ENCODE assay signal across 8 mouse cellular contexts in the genomic region with DNA sequence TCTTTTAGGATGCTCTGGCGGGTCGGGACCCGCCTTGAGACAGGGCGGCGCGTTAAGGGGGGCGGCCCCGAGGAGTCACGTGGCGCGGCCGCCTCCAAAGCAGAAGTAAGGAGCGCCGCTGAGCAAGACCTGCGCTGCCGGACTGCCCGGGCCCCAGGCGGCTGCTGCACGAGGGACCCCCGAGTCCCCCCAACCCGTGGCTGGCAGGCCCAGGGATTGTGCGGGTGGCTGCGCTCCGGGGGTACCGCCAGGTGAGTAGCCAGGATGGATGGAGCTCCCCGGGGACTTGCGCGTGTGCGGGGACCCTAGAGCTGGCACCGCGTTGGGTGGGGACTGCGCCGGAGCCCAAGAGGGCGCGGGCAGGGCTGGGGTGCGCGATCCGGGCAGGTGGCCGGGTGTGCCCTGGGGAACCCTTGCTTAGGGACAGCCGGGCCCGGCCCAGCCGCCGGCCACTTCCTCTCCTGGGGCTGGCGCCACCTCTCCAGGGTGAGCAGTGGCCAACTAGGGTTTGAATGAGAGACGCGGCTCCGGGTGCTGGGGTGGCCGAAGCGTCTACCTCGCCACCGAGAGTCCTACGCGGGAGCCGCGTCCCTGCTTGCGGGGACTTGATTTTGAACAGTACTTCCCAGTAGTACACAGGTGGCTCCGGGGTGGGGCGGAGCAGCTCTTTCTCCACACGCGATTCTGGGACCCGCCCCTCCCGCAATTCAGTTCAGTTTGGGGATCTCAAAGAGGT. TPM values are rescaled to one million over a fixed set of nuclear protein-coding genes. Genes with fewer than 3 reads are reported as not detected.
DNase-seq lines count a peak whose midpoint lies in the region; ATAC-seq and TF ChIP-seq lines count a peak whose summit lies in the region.

A gene (plus strand): TSS at position 113 of the 736 bp plus-strand sequence.

- no peak for TF ChIP-seq CTCF in ES-Bruce4 (IDR thresholded peaks at IDR 0.05; ENCODE audit: low read depth, low read length)
- TF ChIP-seq CTCF in forebrain, postnatal 0 days (IDR thresholded peaks at IDR 0.05; ENCODE audit: low read depth): no peak

- no peak for TF ChIP-seq EP300 in ES-Bruce4 (IDR thresholded peaks at IDR 0.05; ENCODE audit: insufficient read depth, low read depth, low read length)

- H3K9me3 ChIP-seq in ES-Bruce4 (replicated peaks; ENCODE audit: control insufficient read depth, insufficient read depth, low read length, poor library complexity, severe bottlenecking): no peaks in the 10 kb centered on the region
- H3K9me3 ChIP-seq in forebrain, postnatal 0 days (ENCODE audit: low read length): no peaks in the 10 kb centered on the region
- no peaks in the 10 kb centered on the region for H3K9me3 ChIP-seq in hindbrain, embryonic 15.5 days
- H3K9me3 ChIP-seq in liver, embryonic 11.5 days (ENCODE audit: control insufficient read depth, low read length): no peaks in the 10 kb centered on the region
- no peaks in the 10 kb centered on the region for H3K9me3 ChIP-seq in midbrain, embryonic 16.5 days (replicated peaks; ENCODE audit: control insufficient read depth, low read length, poor library complexity, severe bottlenecking)
- H3K9me3 ChIP-seq in stomach, embryonic 14.5 days (ENCODE audit: control insufficient read depth, low read depth, low read length): no peaks in the 10 kb centered on the region

- peak within 1 kb of the TSS; percentile 97 for H3K9ac ChIP-seq in ES-Bruce4 (ENCODE audit: low read depth, poor library complexity, severe bottlenecking)
- peak within 1 kb of the TSS; percentile 52 for H3K9ac ChIP-seq in forebrain, postnatal 0 days
- H3K9ac ChIP-seq in hindbrain, embryonic 15.5 days: peak within 1 kb of the TSS; percentile 48
- peak within 1 kb of the TSS; percentile 71 for H3K9ac ChIP-seq in liver, embryonic 11.5 days (ENCODE audit: low read depth, low read length)
- H3K9ac ChIP-seq in midbrain, embryonic 16.5 days (ENCODE audit: low read depth, low read length): peak within 1 kb of the TSS; percentile 64
- no peak within 1 kb of the TSS; the same call in 1 of the 2 replicates for H3K9ac ChIP-seq in stomach, embryonic 14.5 days (replicated peaks; ENCODE audit: low read depth, low read length)

- TF ChIP-seq POLR2A in ES-Bruce4 (IDR thresholded peaks at IDR 0.05; ENCODE audit: insufficient read depth, low read length): no peak

- peak; percentile 68 for DNase-seq in adrenal gland, postnatal 14 days
- DNase-seq in forebrain, postnatal 0 days: no peak
- DNase-seq in liver, embryonic 11.5 days (ENCODE audit: low spot score): peak; percentile 51
- DNase-seq in left cerebral cortex, adult 8-10 months (ENCODE audit: low spot score in 2 of 2): no peak

- peaks cover 3% of the 10 kb centered on the region; the same call in 1 of the 2 replicates for H3K27me3 ChIP-seq in ES-Bruce4 (ENCODE audit: control insufficient read depth, insufficient read depth, low read length, poor library complexity, severe bottlenecking)
- 0 out of 2 replicates have a peak, but pooled peaks cover 16% of the 10 kb centered on the region for H3K27me3 ChIP-seq in forebrain, postnatal 0 days (ENCODE audit: insufficient read depth, low read length)
- peaks cover 27% of the 10 kb centered on the region for H3K27me3 ChIP-seq in hindbrain, embryonic 15.5 days
- H3K27me3 ChIP-seq in liver, embryonic 11.5 days (replicated peaks; ENCODE audit: control insufficient read depth, insufficient read depth, low read length): peaks cover 18% of the 10 kb centered on the region
- peaks cover 15% of the 10 kb centered on the region for H3K27me3 ChIP-seq in midbrain, embryonic 16.5 days (ENCODE audit: control insufficient read depth, insufficient read depth, low read depth, low read length)
- H3K27me3 ChIP-seq in stomach, embryonic 14.5 days (ENCODE audit: control insufficient read depth, insufficient read depth, low read length): 0 out of 2 replicates have a peak, but pooled peaks cover 9% of the 10 kb centered on the region

- peak within 1 kb of the TSS; percentile 94 for H3K4me3 ChIP-seq in ES-Bruce4 (ENCODE audit: low read depth, low read length)
- H3K4me3 ChIP-seq in forebrain, postnatal 0 days (ENCODE audit: low read depth, low read length): peak within 1 kb of the TSS; percentile 53
- H3K4me3 ChIP-seq in hindbrain, embryonic 15.5 days: peak within 1 kb of the TSS; percentile 58
- H3K4me3 ChIP-seq in liver, embryonic 11.5 days (ENCODE audit: low read depth, low read length): peak within 1 kb of the TSS; percentile 74
- peak within 1 kb of the TSS; percentile 53 for H3K4me3 ChIP-seq in midbrain, embryonic 16.5 days (ENCODE audit: low read depth, low read length)
- H3K4me3 ChIP-seq in stomach, embryonic 14.5 days (ENCODE audit: low read depth, low read length): peak within 1 kb of the TSS; percentile 60

- WGBS in forebrain, postnatal 0 days: 1% methylated on average over 54 of the region's 62 CpGs
- WGBS in hindbrain, embryonic 15.5 days: under 1% methylated on average over 61 of the region's 62 CpGs
- WGBS in liver, embryonic 11.5 days: under 1% methylated on average over 62 of the region's 62 CpGs
- WGBS in midbrain, embryonic 16.5 days: under 1% methylated on average over 62 of the region's 62 CpGs
- WGBS in stomach, embryonic 14.5 days: 1% methylated on average over 60 of the region's 62 CpGs

- peak within 1 kb of the TSS; percentile 100 for H3K4me2 ChIP-seq in forebrain, postnatal 0 days (ENCODE audit: low read depth)
- H3K4me2 ChIP-seq in hindbrain, embryonic 15.5 days: peak within 1 kb of the TSS; percentile 100
- peak within 1 kb of the TSS; percentile 100 for H3K4me2 ChIP-seq in liver, embryonic 11.5 days
- H3K4me2 ChIP-seq in midbrain, embryonic 16.5 days (ENCODE audit: low read length): peak within 1 kb of the TSS; percentile 100
- H3K4me2 ChIP-seq in stomach, embryonic 14.5 days (replicated peaks; ENCODE audit: low read depth, low read length): peak within 1 kb of the TSS; percentile 99

- H3K36me3 ChIP-seq in ES-Bruce4 (ENCODE audit: control insufficient read depth, insufficient read depth, low read length, poor library complexity, severe bottlenecking): no peaks in the 10 kb centered on the region
- no peaks in the 10 kb centered on the region for H3K36me3 ChIP-seq in forebrain, postnatal 0 days (ENCODE audit: insufficient read depth)
- no peaks in the 10 kb centered on the region for H3K36me3 ChIP-seq in hindbrain, embryonic 15.5 days
- H3K36me3 ChIP-seq in liver, embryonic 11.5 days (ENCODE audit: control insufficient read depth, insufficient read depth, low read length): no peaks in the 10 kb centered on the region
- no peaks in the 10 kb centered on the region for H3K36me3 ChIP-seq in midbrain, embryonic 16.5 days (ENCODE audit: control insufficient read depth, insufficient read depth, low read length)
- no peaks in the 10 kb centered on the region for H3K36me3 ChIP-seq in stomach, embryonic 14.5 days (ENCODE audit: control insufficient read depth, insufficient read depth, low read length)

- no peak within 1 kb of the TSS for H3K27ac ChIP-seq in ES-Bruce4 (ENCODE audit: insufficient read depth, low read length)
- H3K27ac ChIP-seq in forebrain, postnatal 0 days (ENCODE audit: low read depth, low read length): no peak within 1 kb of the TSS
- no peak within 1 kb of the TSS for H3K27ac ChIP-seq in hindbrain, embryonic 15.5 days (replicated peaks)
- H3K27ac ChIP-seq in liver, embryonic 11.5 days (ENCODE audit: low read depth, low read length): peak within 1 kb of the TSS; percentile 25; the same call in 1 of the 2 replicates
- no peak within 1 kb of the TSS for H3K27ac ChIP-seq in midbrain, embryonic 16.5 days (ENCODE audit: low read length)
- no peak within 1 kb of the TSS for H3K27ac ChIP-seq in stomach, embryonic 14.5 days (ENCODE audit: low read length)

- no peaks in the 10 kb centered on the region for H3K4me1 ChIP-seq in ES-Bruce4 (ENCODE audit: control insufficient read depth, insufficient read depth, low read length)
- H3K4me1 ChIP-seq in forebrain, postnatal 0 days (ENCODE audit: insufficient read depth): peaks cover 2% of the 10 kb centered on the region; the same call in 1 of the 2 replicates
- H3K4me1 ChIP-seq in hindbrain, embryonic 15.5 days (replicated peaks): peaks cover 13% of the 10 kb centered on the region
- H3K4me1 ChIP-seq in liver, embryonic 11.5 days (replicated peaks; ENCODE audit: control insufficient read depth, insufficient read depth, low read length): peaks cover 6% of the 10 kb centered on the region
- peaks cover 8% of the 10 kb centered on the region; the same call in 1 of the 2 replicates for H3K4me1 ChIP-seq in midbrain, embryonic 16.5 days (ENCODE audit: control insufficient read depth, insufficient read depth, low read length)
- H3K4me1 ChIP-seq in stomach, embryonic 14.5 days (ENCODE audit: control insufficient read depth, insufficient read depth, low read length): no peaks in the 10 kb centered on the region

- ATAC-seq in forebrain, postnatal 0 days: peak; percentile 50; the same call in 1 of the 2 replicates
- ATAC-seq in hindbrain, embryonic 15.5 days (ENCODE audit: low FRiP score, low read depth): peak; percentile 42
- ATAC-seq in liver, embryonic 11.5 days (replicated peaks; ENCODE audit: low FRiP score): peak; percentile 74
- peak; percentile 48; the same call in 1 of the 2 replicates for ATAC-seq in midbrain, embryonic 16.5 days
- ATAC-seq in stomach, embryonic 14.5 days (ENCODE audit: insufficient number of reproducible peaks, insufficient read depth, low FRiP score, low read depth): peak; percentile 56; the same call in 1 of the 2 replicates

RNA-seq across cellular contexts. Expression of the gene that starts here (rescaled TPM):
- polyA plus RNA-seq in ES-Bruce4 (2011; ENCODE audit: insufficient read depth, insufficient read length, low read depth, missing spikeins): 32.4 and 32.7 TPM in 2 replicates
- total RNA-seq in adrenal gland, postnatal 14 days (2021): 3.4 and 8.0 TPM in 2 replicates
- total RNA-seq in forebrain, postnatal 0 days (2014; rRNA removed): 1.8 TPM in 2 replicates
- 0.63 and 1.1 TPM in 2 replicates for polyA plus RNA-seq in forebrain, postnatal 0 days (2015; fragmentation: Nextera tagmentation; extraction: Ambion mirVana)
- 1.4 and 1.6 TPM in 2 replicates for polyA plus RNA-seq in hindbrain, embryonic 15.5 days (2015; fragmentation: Nextera tagmentation; extraction: Ambion mirVana)
- polyA plus RNA-seq in liver, embryonic 11.5 days (2014; fragmentation: Nextera tagmentation; extraction: Ambion mirVana): 14.8 and 17.4 TPM in 2 replicates
- 0.89 and 1.2 TPM in 2 replicates for polyA plus RNA-seq in midbrain, embryonic 16.5 days (2015; fragmentation: Nextera tagmentation; extraction: Ambion mirVana)
- 2.6 and 3.1 TPM in 2 replicates for polyA plus RNA-seq in stomach, embryonic 14.5 days (2014; fragmentation: Nextera tagmentation; extraction: Ambion mirVana)
- 1 to 10 TPM; 2.8 to 5.6 (median 4.7) TPM for total RNA-seq in left cerebral cortex, adult 8-10 months (2022)

Comparison
In these comparisons a context has a peak if more than half of its experiments do, and no peak if none do; other contexts are left out.
1. DNase-seq: peak in adrenal gland, postnatal 14 days (single experiment) and liver, embryonic 11.5 days (single experiment); none in forebrain, postnatal 0 days (single experiment) and left cerebral cortex, adult 8-10 months (0 of 2).
2. Peak in every context shown above with its lines, with median percentiles within 50 percentile points of each other: H3K4me3 ChIP-seq, ATAC-seq and H3K4me2 ChIP-seq.